Mouse (Mus musculus): Measurements from ENCODE around the gene St3gal4.

The St3gal4 gene

GRCm38 (mm10) chr9:35007697-35008341, 111.2 kb downstream of the St3gal4 start:
- DNase-seq (ENCODE audit: low spot score): no peak

- no peak for DNase-seq (ENCODE audit: low spot score)
These were observed 115.0 kb downstream of the St3gal4 start for GRCm38 (mm10) chr9:35004113-35004512.

GRCm38 (mm10) chr9:34997880-34998865, 120.9 kb downstream of the St3gal4 start:
- no peak for DNase-seq (ENCODE audit: low spot score)
